Mouse (Mus musculus) G1E (cell line): Measurements from ENCODE around the gene Fam189b.

ENCODE experiments used
- CTCF ChIP-seq: IDR thresholded peaks from 2 replicates; pipeline ENCODE4 v1.5.1; 2012; ENCODE audit warnings: low read depth, low read length, inconsistent platforms, mixed read lengths
- GATA1 ChIP-seq: IDR thresholded peaks from 2 replicates; pipeline ENCODE4 v1.6.1; 2012; ENCODE audit warnings: borderline replicate concordance, low read length, inconsistent platforms, mixed read lengths
- TAL1 ChIP-seq: conservative IDR thresholded peaks from 2 replicates; pipeline ENCODE4 v1.6.1; 2012; ENCODE audit warnings: low read depth, low read length, inconsistent platforms, mixed read lengths

DNA sequence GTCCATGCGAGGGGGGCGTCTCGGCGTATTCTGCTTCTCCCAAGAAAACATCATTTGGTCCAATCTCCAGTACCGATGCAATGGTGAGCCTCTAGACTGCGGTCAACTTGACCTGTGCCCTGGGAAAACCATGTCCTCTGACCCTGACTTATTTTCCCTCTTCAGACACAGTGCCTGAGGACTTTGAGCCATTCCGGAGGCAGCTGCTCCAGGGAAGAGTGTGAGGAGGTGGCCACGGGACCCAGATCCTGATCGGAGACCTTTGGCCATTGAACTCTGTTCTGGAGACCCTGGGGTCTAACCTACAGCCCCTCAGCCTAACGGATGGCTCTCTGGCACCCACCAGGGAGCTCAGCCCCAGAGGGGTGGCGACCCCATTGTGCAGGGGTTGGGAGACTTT, 43.4 kb downstream of the Fam189b start:
- TF ChIP-seq CTCF (no peak), TAL1 (no peak), GATA1 (no peak)
